Mouse (Mus musculus) liver, embryonic 16.5 days (tissue): ENCODE data around the gene Slc22a18. TPM values are rescaled to one million over a fixed set of nuclear protein-coding genes. Genes with fewer than 3 reads are reported as not detected.

Experiments used
- ATAC-seq: fragments of 200-750 bp; cut with Nextera tagmentation; 2 replicates; pipeline ENCODE4 v1.8.0; 2017; ENCODE audit warnings: low read depth, mild to moderate bottlenecking, moderate number of reproducible peaks, moderate library complexity
- H3K27ac ChIP-seq: fragments of 300-500 bp; sonication (generic); 2 replicates; pipeline ENCODE4 v1.5.1; 2014; ENCODE audit warnings: mild to moderate bottlenecking, low read length
- H3K27me3 ChIP-seq: fragments of 300-500 bp; sonication (generic); 2 replicates; pipeline ENCODE4 v1.6.1; 2014; ENCODE audit warnings: low read depth, low read length, mixed read lengths; ENCODE audit not compliant: control insufficient read depth, insufficient read depth
- H3K36me3 ChIP-seq: fragments of 300-500 bp; sonication (generic); 2 replicates; pipeline ENCODE4 v1.6.1; 2014; ENCODE audit warnings: mild to moderate bottlenecking; ENCODE audit not compliant: control insufficient read depth, insufficient read depth
- H3K4me1 ChIP-seq: fragments of 300-500 bp; sonication (generic); 2 replicates; pipeline ENCODE4 v1.6.1; 2014; ENCODE audit warnings: low read depth, low read length, mixed read lengths; ENCODE audit not compliant: control insufficient read depth
- H3K4me2 ChIP-seq: fragments of 300-500 bp; sonication (generic); 2 replicates; pipeline ENCODE4 v1.6.1; 2014; ENCODE audit warnings: low read depth, low read length, mixed read lengths
- H3K4me3 ChIP-seq: fragments of 300-500 bp; sonication (generic); 2 replicates; pipeline ENCODE4 v1.5.1; 2014; ENCODE audit warnings: low read depth, mild to moderate bottlenecking, low read length
- H3K9ac ChIP-seq: fragments of 300-500 bp; sonication (generic); 2 replicates; pipeline ENCODE4 v1.6.1; 2014; ENCODE audit warnings: low read depth, low read length
- H3K9me3 ChIP-seq: fragments of 300-500 bp; sonication (generic); replicated peaks from 2 replicates; pipeline ENCODE4 v1.6.1; 2016; ENCODE audit warnings: low read length; ENCODE audit not compliant: control insufficient read depth
- WGBS: fragments of 180-500 bp; shearing (Covaris S2); extraction: QIAGEN DNeasy Blood & Tissue Kit; methylation state at CpG from one replicate; pipeline ENCODE4 v1.1.7; 2014; ENCODE audit not compliant: insufficient replicate concordance; 5-methylcytosine and 5-hydroxymethylcytosine counted together
- polyA plus RNA-seq: library from polyadenylated mRNA; unstranded; fragments of >200 nt; fragmentation: Nextera tagmentation; extraction: Ambion mirVana; gene quantifications from 2 replicates; pipeline ENCODE4 v1.2.1, GENCODE M21; 2015

The Slc22a18 gene
- polyA plus RNA-seq, 1 experiment from 2014 or later: 14.4 TPM

GRCm38 (mm10) chr7:143506271-143506670, 32.7 kb downstream of the Slc22a18 start:
- H3K27ac ChIP-seq: no peak overlapping the region
- ATAC-seq: no peak
- no peak overlapping the region for H3K9ac ChIP-seq
- H3K9me3 ChIP-seq: no peaks in the 10 kb centered on the region
- H3K27me3 ChIP-seq: peaks cover 39% of the 10 kb centered on the region
- no peaks in the 10 kb centered on the region for H3K36me3 ChIP-seq
- H3K4me1 ChIP-seq: no peaks in the 10 kb centered on the region; the same call in none of the 2 replicates
- 53% methylated on average over 7 of the region's 7 CpGs for WGBS
- H3K4me2 ChIP-seq: no peak overlapping the region
- no peak overlapping the region for H3K4me3 ChIP-seq

- Histone ChIP-seq H3K4me2 (no peak overlapping the region), H3K36me3 (no peaks in the 10 kb centered on the region), H3K4me1 (no peaks in the 10 kb centered on the region; the same call in none of the 2 replicates), H3K9ac (no peak overlapping the region), H3K27me3 (peaks cover 35% of the 10 kb centered on the region), H3K4me3 (no peak overlapping the region), H3K27ac (no peak overlapping the region), H3K9me3 (no peaks in the 10 kb centered on the region)
- ATAC-seq: no peak
- 35% methylated on average over 7 of the region's 7 CpGs for WGBS
Observed at GRCm38 (mm10) chr7:143506675-143507074, 33.1 kb downstream of the Slc22a18 start.

DNA sequence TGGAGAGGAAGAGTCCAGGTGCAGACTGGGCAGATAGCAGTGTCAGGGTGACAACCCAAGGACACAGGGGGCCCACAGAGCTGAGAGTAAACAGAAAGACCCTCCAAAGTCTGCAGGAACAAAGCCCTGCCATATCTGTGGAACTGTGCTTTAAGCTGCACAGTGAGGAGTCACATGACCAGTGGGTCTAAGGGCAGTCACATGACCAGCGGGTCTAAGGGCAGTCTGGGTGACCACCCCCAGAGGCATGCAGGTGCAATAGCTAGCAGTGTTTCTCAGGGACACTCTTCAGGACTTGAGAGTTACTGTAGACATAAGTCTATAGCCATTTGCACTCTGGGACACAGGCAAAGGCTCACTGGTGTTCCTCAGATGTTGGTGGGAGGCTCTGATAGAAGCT, 36.0 kb downstream of the Slc22a18 start:
- Histone ChIP-seq H3K4me1 (no peaks in the 10 kb centered on the region; the same call in 1 of the 2 replicates), H3K36me3 (peaks cover 5% of the 10 kb centered on the region), H3K27me3 (peaks cover 7% of the 10 kb centered on the region), H3K4me2 (no peak overlapping the region), H3K9ac (no peak overlapping the region), H3K4me3 (no peak overlapping the region), H3K27ac (no peak overlapping the region), H3K9me3 (no peaks in the 10 kb centered on the region)
- WGBS: 65% methylated on average over 1 of the region's 1 CpGs
- ATAC-seq: no peak

DNA sequence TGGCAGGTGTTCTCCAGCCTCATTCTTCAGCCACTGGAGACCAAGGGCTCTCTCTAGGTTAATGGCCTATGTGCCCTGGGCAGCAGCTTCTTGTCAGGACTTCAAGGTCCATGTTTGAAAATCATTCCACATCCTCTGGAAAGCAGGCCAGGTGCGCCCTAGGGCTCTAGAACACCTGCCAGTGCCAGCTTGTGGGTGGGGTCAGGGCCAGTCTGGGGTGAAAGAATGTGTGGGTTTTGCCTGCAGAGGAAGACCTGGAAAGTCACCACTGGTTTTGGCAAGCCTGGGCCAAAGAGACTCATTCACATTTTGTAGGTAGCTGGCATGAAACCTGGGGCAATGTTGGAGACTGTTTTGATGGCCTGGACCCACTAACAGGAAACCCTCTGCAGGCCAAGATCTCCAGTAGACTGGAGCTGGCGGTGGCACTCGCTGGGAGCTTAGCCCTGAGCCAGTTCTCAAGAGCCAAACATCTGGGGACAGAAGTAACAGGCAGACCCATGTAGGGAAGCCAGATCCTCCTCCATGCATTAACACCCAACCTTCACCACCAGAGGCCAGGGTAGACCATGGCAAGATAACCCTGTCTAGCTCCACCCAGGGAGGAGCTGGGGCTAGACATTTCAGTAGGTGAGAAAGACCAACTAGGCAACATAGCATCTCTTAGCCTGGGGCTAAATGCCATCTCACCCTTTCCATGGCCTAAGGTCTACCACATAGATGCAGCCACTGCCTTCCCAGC, 37.2 kb downstream of the Slc22a18 start:
- H3K4me2 ChIP-seq: no peak overlapping the region
- H3K27me3 ChIP-seq: no peaks in the 10 kb centered on the region
- H3K4me3 ChIP-seq: no peak overlapping the region
- no peak for ATAC-seq
- no peaks in the 10 kb centered on the region; the same call in 1 of the 2 replicates for H3K4me1 ChIP-seq
- H3K9me3 ChIP-seq: no peaks in the 10 kb centered on the region
- 77% methylated on average over 3 of the region's 3 CpGs for WGBS
- H3K36me3 ChIP-seq: peaks cover 17% of the 10 kb centered on the region
- no peak overlapping the region for H3K9ac ChIP-seq
- no peak overlapping the region for H3K27ac ChIP-seq

DNA sequence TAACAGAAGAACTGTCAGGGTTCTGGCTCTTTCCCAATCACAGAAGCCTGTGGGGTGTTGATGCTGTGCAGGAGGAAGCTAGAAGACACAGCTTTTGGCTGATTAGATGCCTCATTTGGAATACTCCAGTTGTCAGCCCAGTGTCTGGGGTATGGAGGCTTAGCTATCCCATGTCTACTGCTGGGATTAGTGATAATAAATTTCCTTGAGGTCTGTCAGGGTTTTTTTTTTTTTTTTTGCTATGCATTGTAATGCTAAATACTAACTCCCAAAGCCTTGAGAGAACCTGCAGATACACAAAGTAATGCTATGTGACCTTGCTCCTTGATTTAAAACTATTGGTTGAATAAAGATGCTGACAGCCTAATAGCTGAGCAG, 37.8 kb downstream of the Slc22a18 start:
- Histone ChIP-seq H3K27ac (no peak overlapping the region), H3K27me3 (no peaks in the 10 kb centered on the region), H3K4me3 (no peak overlapping the region), H3K36me3 (peaks cover 21% of the 10 kb centered on the region), H3K4me1 (no peaks in the 10 kb centered on the region; the same call in 1 of the 2 replicates), H3K9ac (no peak overlapping the region), H3K4me2 (no peak overlapping the region), H3K9me3 (no peaks in the 10 kb centered on the region)
- ATAC-seq: no peak

- Histone ChIP-seq H3K27me3 (no peaks in the 10 kb centered on the region), H3K9ac (no peak overlapping the region), H3K4me3 (no peak overlapping the region), H3K9me3 (no peaks in the 10 kb centered on the region), H3K4me1 (no peaks in the 10 kb centered on the region), H3K4me2 (no peak overlapping the region), H3K36me3 (peaks cover 37% of the 10 kb centered on the region), H3K27ac (no peak overlapping the region)
- ATAC-seq: no peak
- 64% methylated on average over 10 of the region's 10 CpGs for WGBS
Observed at GRCm38 (mm10) chr7:143513763-143514415, 40.4 kb downstream of the Slc22a18 start.

DNA sequence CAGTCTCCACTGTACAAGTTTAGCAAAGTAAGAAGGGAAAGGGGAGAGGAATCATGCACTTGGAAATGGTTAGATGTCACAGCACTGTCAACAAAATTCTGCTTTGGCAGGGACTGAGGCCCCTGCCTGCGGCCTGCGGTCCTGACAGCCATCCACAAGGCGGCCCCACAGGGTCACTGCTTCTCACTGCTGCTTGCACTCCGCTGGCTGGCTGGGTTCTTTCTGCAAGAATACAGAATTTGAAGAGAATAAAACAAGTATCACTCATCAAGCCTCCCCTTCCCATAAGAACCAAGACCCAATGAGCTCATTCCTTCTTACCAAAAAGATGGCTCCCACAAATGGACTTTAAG, 40.9 kb downstream of the Slc22a18 start:
- Histone ChIP-seq H3K27ac (no peak overlapping the region), H3K9ac (no peak overlapping the region), H3K4me2 (no peak overlapping the region), H3K4me1 (no peaks in the 10 kb centered on the region), H3K9me3 (no peaks in the 10 kb centered on the region), H3K36me3 (peaks cover 41% of the 10 kb centered on the region), H3K27me3 (no peaks in the 10 kb centered on the region), H3K4me3 (no peak overlapping the region)
- 87% methylated on average over 4 of the region's 4 CpGs for WGBS
- ATAC-seq: no peak

DNA sequence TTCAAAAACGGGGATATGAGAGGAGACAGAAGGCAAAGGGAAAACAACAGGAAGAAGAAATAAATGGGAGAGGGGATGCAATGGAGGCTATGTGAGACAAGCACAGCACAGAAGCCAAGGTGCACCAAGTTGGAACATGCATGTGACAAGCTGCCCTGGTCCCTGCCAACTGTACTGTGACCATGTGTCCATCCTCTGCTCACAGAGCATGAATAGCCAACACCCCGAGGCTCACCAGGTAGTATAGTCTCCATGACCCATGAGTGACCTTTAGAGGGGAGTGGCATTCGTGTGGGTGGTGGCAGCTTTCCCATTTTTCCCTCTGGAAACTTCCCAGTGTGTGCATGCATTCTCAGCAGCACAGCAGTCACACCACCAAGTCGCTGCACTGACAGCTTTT, 45.8 kb downstream of the Slc22a18 start:
- Histone ChIP-seq H3K4me3 (no peak overlapping the region), H3K9ac (no peak overlapping the region), H3K9me3 (no peaks in the 10 kb centered on the region), H3K4me2 (no peak overlapping the region), H3K36me3 (peaks cover 67% of the 10 kb centered on the region), H3K27me3 (no peaks in the 10 kb centered on the region), H3K4me1 (no peaks in the 10 kb centered on the region), H3K27ac (no peak overlapping the region)
- ATAC-seq: peak; percentile 51; the same call in 1 of the 2 replicates
- WGBS: 67% methylated on average over 4 of the region's 4 CpGs

GRCm38 (mm10) chr7:143532410-143532809, 58.9 kb downstream of the Slc22a18 start:
- Histone ChIP-seq H3K27ac (no peak overlapping the region), H3K4me3 (no peak overlapping the region), H3K9ac (no peak overlapping the region), H3K27me3 (no peaks in the 10 kb centered on the region), H3K9me3 (no peaks in the 10 kb centered on the region), H3K4me2 (no peak overlapping the region), H3K4me1 (peaks cover 14% of the 10 kb centered on the region), H3K36me3 (peaks cover 62% of the 10 kb centered on the region)
- ATAC-seq: no peak
- WGBS: 93% methylated on average over 1 of the region's 1 CpGs
